Mouse (Mus musculus) heart, embryonic 15.5 days (tissue): ENCODE data around the gene Atp5l. TPM values are rescaled to one million over a fixed set of nuclear protein-coding genes. Genes with fewer than 3 reads are reported as not detected.

Experiments used
- ATAC-seq: fragments of 200-750 bp; cut with Nextera tagmentation; replicated peaks from 2 replicates; pipeline ENCODE4 v1.8.0; 2017; ENCODE audit warnings: low read depth, moderate TSS enrichment; ENCODE audit not compliant: insufficient number of reproducible peaks, insufficient read depth, low FRiP score
- H3K27ac ChIP-seq: fragments of 300-500 bp; sonication (generic); 2 replicates; pipeline ENCODE4 v1.5.1; 2015; ENCODE audit warnings: mild to moderate bottlenecking, inconsistent platforms
- H3K27me3 ChIP-seq: fragments of 300-500 bp; sonication (generic); 2 replicates; pipeline ENCODE4 v1.6.1; 2015; ENCODE audit warnings: inconsistent platforms
- H3K36me3 ChIP-seq: fragments of 300-500 bp; sonication (generic); 2 replicates; pipeline ENCODE4 v1.6.1; 2015; ENCODE audit warnings: mild to moderate bottlenecking, inconsistent platforms
- H3K4me1 ChIP-seq: fragments of 300-500 bp; sonication (generic); replicated peaks from 2 replicates; pipeline ENCODE4 v1.6.1; 2015; ENCODE audit warnings: inconsistent platforms
- H3K4me2 ChIP-seq: fragments of 300-500 bp; sonication (generic); 2 replicates; pipeline ENCODE4 v1.6.1; 2015; ENCODE audit warnings: inconsistent platforms, mild to moderate bottlenecking, moderate library complexity
- H3K4me3 ChIP-seq: fragments of 300-500 bp; sonication (generic); 2 replicates; pipeline ENCODE4 v1.5.1; 2015; ENCODE audit warnings: mild to moderate bottlenecking, inconsistent platforms
- H3K9ac ChIP-seq: fragments of 300-500 bp; sonication (generic); 2 replicates; pipeline ENCODE4 v1.6.1; 2015; ENCODE audit warnings: mild to moderate bottlenecking, inconsistent platforms
- H3K9me3 ChIP-seq: fragments of 300-500 bp; sonication (generic); replicated peaks from 2 replicates; pipeline ENCODE4 v1.6.1; 2016; ENCODE audit warnings: inconsistent platforms
- WGBS: fragments of 180-500 bp; shearing (Covaris S2); methylation state at CpG from one replicate; pipeline ENCODE4 v1.1.7; 2015; ENCODE audit warnings: mixed read lengths; 5-methylcytosine and 5-hydroxymethylcytosine counted together
- polyA plus RNA-seq: library from polyadenylated mRNA; unstranded; fragments of >200 nt; fragmentation: Nextera tagmentation; extraction: Ambion mirVana; gene quantifications from 2 replicates; pipeline ENCODE4 v1.2.1, GENCODE M21; 2015

The Atp5l gene
- polyA plus RNA-seq, 1 experiment from 2014 or later = 1,424 TPM

DNA sequence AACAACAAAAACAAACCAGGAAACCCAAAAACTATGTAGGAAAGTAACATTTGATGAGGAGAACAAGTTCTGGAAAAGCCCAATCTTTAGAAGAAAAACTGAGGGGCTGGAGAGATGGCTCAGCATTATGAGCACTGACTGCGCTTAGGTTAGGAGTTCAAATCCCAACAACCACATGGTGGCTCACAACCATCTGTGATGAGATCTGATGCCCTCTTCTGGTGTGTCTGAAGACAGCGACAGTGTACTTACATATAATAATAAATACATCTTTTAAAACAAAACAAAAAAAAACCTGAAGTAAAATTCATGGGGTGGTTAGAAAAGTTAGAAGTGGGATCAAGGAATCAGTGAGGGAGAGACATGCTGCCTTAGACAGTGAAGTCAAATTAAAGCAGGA, 1.0 kb upstream of the Atp5l start:
- H3K4me3 ChIP-seq = peak overlapping the region; percentile 77
- 63% methylated on average over 2 of the region's 2 CpGs for WGBS
- peak overlapping the region; percentile 56; the same call in 1 of the 2 replicates for H3K9ac ChIP-seq

DNA sequence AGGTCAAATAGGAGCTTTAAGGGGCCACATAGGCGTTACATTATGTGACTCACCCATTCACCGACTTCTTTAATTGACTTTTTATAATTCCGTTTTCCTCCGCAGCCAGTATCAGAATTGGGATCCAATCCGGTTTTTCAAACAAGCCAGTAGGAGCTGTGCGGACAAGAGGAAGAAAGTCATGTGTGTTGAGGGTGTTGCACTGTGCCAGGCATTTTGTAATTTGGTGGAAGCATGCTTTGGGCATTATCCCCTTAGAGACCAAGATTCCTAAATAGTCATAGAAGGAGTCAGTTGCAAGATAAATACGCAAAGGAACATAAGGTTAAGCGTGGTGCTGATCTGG, 554 bp upstream of the Atp5l start:
- no peaks in the 10 kb centered on the region for H3K27me3 ChIP-seq
- no peaks in the 10 kb centered on the region for H3K9me3 ChIP-seq
- H3K4me3 ChIP-seq = peak overlapping the region; percentile 77
- H3K4me1 ChIP-seq = peaks cover 17% of the 10 kb centered on the region
- H3K4me2 ChIP-seq = peak overlapping the region; percentile 65
- peak; percentile 76 for ATAC-seq
- H3K27ac ChIP-seq = peak overlapping the region; percentile 88
- 1% methylated on average over 8 of the region's 8 CpGs for WGBS
- peak overlapping the region; percentile 56 for H3K9ac ChIP-seq
- H3K36me3 ChIP-seq = peaks cover 10% of the 10 kb centered on the region; the same call in 1 of the 2 replicates

More for the DNA sequence above, 1.0 kb upstream of the Atp5l start:
- Histone ChIP-seq H3K9me3 (no peaks in the 10 kb centered on the region), H3K4me1 (peaks cover 17% of the 10 kb centered on the region), H3K4me2 (peak overlapping the region; percentile 65), H3K27me3 (no peaks in the 10 kb centered on the region), H3K27ac (peak overlapping the region; percentile 88), H3K36me3 (peaks cover 13% of the 10 kb centered on the region; the same call in 1 of the 2 replicates)
- no peak for ATAC-seq

DNA sequence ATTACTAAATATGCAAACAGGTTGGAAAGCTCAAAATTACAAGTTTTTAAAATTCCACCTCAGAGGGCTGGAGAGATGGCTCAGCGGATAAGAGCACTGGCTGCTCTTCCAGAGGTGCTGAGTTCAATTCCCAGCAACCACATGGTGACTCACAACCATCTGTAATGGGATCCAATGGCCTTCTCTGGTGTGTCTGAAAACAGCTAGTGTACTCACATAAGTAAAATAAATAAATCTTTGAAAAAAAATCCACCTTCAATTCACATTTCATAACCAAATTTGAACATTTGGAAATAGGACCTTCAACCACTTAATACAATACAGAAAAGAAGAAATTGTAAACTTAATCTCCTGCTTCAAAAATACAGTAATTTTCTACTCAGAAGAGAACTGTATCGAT, 936 bp downstream of the Atp5l start:
- no peak for ATAC-seq
- peak overlapping the region; percentile 65 for H3K4me2 ChIP-seq
- 24% methylated on average over 2 of the region's 2 CpGs for WGBS
- H3K27me3 ChIP-seq = no peaks in the 10 kb centered on the region
- peak overlapping the region; percentile 89 for H3K9ac ChIP-seq
- peak overlapping the region; percentile 88; the same call in 1 of the 2 replicates for H3K27ac ChIP-seq
- peaks cover 27% of the 10 kb centered on the region for H3K4me1 ChIP-seq
- H3K36me3 ChIP-seq = peaks cover 4% of the 10 kb centered on the region; the same call in 1 of the 2 replicates
- peak overlapping the region; percentile 77 for H3K4me3 ChIP-seq
- H3K9me3 ChIP-seq = no peaks in the 10 kb centered on the region

DNA sequence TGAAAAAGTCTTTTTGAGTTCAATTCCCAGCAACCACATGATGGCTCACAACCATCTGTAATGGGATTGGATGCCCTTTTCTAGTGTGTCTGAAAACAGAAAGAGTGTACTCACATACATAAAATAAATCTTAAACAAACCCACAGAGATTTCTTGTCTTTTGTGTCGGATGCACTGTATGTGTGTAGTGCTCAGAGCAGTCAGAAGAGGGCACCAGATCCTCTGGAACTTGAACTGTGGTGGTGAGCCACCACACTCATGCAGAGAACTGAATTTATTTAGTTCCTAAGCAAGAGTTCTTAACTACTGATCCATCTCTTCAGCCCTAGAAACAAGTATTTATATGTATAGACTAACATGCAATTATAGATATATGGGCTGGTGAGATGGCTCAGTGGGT, 4.3 kb downstream of the Atp5l start:
- Histone ChIP-seq H3K27ac (no peak overlapping the region), H3K9ac (no peak overlapping the region), H3K4me3 (no peak overlapping the region), H3K4me1 (peaks cover 24% of the 10 kb centered on the region), H3K36me3 (peaks cover 26% of the 10 kb centered on the region), H3K27me3 (no peaks in the 10 kb centered on the region), H3K9me3 (no peaks in the 10 kb centered on the region), H3K4me2 (no peak overlapping the region)
- no peak for ATAC-seq
- 53% methylated on average over 1 of the region's 1 CpGs for WGBS

DNA sequence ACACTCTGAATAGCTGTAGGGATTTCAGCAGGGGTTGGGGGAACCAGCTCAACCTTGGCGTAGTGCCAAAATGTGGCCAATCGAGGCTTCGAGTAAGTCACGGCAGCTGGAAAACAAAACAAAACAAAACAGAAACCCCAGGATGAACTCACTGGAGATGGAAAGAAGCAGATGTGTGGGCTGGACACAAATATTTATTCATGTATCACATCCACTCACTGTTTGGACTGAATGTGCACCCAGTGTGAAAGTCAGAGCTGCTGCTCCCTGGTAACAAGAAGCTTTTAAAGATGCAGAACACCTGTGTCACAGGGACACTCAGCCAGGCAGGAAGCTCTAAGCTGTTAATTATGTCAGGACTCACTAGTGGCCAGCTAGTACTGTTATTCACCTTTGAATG, 5.8 kb downstream of the Atp5l start:
- no peak for ATAC-seq
- H3K9me3 ChIP-seq = no peaks in the 10 kb centered on the region
- H3K4me3 ChIP-seq = no peak overlapping the region
- H3K27ac ChIP-seq = no peak overlapping the region
- H3K9ac ChIP-seq = no peak overlapping the region
- peaks cover 41% of the 10 kb centered on the region for H3K36me3 ChIP-seq
- no peak overlapping the region for H3K4me2 ChIP-seq
- 28% methylated on average over 4 of the region's 4 CpGs for WGBS
- H3K4me1 ChIP-seq = peaks cover 24% of the 10 kb centered on the region
- H3K27me3 ChIP-seq = no peaks in the 10 kb centered on the region

DNA sequence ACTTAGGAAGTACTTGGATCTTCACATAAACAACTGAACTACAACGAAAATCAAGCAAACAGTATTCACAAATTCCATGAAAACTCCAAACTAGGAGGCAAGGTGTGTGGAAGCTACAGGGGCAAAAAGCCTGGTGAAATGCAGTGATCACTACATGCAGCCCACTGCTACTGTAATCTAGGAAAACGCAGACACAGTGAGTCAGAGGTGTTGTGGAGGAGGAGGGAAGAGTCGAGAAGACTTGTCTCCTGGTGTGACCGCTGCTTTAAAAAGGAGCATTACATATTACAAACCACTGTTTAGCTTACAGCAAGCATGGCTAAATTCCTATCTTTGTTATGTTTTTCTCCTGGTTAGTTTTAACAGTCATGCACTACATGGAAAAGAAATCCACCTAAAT, 9.2 kb downstream of the Atp5l start:
- Histone ChIP-seq H3K4me3 (no peak overlapping the region), H3K4me1 (peaks cover 13% of the 10 kb centered on the region), H3K27me3 (no peaks in the 10 kb centered on the region), H3K4me2 (no peak overlapping the region), H3K27ac (no peak overlapping the region), H3K9ac (no peak overlapping the region), H3K36me3 (peaks cover 38% of the 10 kb centered on the region), H3K9me3 (no peaks in the 10 kb centered on the region)
- WGBS = 92% methylated on average over 4 of the region's 4 CpGs
- no peak for ATAC-seq

DNA sequence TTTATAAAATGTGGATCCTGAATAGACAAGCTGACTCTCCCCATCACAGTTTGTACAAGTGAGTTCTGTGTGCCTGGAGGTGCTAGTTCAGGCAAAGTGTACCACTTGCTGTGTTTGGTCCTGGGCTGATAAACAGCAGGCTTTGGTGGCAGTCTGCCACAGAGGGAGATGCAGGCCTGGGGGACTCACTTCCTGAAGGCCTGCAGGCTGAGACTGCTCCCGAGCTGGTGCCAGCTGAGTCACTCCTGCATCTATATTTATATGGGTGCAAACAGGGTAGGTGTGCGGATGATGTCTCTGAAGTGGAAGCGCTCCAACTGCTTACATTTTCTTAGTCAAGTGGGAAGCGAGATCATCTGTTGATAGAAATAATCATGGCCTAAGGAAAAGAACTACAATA, 14.9 kb downstream of the Atp5l start:
- peak overlapping the region; percentile 8; the same call in 1 of the 2 replicates for H3K4me3 ChIP-seq
- H3K4me2 ChIP-seq = peak overlapping the region; percentile 31

DNA sequence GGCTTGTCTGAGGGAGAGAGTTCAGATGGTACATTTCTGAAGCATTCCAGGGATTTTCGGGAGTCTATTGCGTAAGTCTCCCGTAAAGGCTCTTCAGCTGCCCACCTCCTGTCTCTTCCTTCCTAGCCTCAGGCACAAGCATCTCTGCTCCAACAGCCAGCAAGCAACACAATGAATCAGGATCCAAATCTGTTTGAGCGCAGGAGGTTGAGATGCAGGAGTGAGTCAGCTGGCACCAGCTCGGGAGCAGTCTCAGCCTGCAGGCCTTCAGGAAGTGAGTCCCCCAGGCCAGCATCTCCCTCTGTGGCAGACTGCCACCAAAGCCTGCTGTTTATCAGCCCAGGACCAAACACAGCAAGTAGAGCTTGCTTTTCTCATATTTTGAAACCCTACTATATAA, 15.6 kb downstream of the Atp5l start:
- peaks cover 24% of the 10 kb centered on the region for H3K4me1 ChIP-seq
- no peaks in the 10 kb centered on the region for H3K27me3 ChIP-seq
- WGBS = 36% methylated on average over 5 of the region's 5 CpGs
- H3K27ac ChIP-seq = peak overlapping the region; percentile 63
- H3K4me2 ChIP-seq = no peak overlapping the region
- no peak overlapping the region for H3K4me3 ChIP-seq
- ATAC-seq = peak; percentile 69
- H3K36me3 ChIP-seq = peaks cover 5% of the 10 kb centered on the region
- no peaks in the 10 kb centered on the region for H3K9me3 ChIP-seq
- peak overlapping the region; percentile 26; the same call in 1 of the 2 replicates for H3K9ac ChIP-seq

More for the DNA sequence above, 14.9 kb downstream of the Atp5l start:
- 30% methylated on average over 4 of the region's 4 CpGs for WGBS
- Histone ChIP-seq H3K9ac (no peak overlapping the region), H3K27ac (peak overlapping the region; percentile 63), H3K9me3 (no peaks in the 10 kb centered on the region), H3K27me3 (no peaks in the 10 kb centered on the region), H3K36me3 (peaks cover 11% of the 10 kb centered on the region), H3K4me1 (peaks cover 24% of the 10 kb centered on the region)
- ATAC-seq = peak; percentile 91; the same call in 1 of the 2 replicates

DNA sequence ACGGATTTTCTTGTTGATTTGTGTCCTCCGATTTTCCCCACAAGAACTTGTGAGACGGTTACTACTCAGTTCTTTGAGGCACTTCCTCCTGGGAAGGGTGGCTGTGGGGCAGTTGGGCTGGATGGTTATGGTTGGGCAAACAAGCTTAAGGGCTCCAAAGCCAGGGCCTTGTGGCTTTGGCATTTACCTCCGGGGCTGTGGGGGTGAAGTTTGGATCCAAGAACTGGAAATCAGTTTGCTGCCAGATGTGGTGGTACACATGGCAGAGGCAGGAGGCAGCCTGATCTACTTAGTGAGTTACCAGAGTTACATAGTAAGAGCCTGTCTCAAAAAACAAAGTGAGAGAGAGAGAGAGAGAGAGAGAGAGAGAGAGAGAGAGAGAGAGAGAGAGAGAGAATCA, 16.7 kb downstream of the Atp5l start:
- Histone ChIP-seq H3K27ac (no peak overlapping the region), H3K9ac (no peak overlapping the region), H3K27me3 (no peaks in the 10 kb centered on the region), H3K9me3 (no peaks in the 10 kb centered on the region), H3K4me1 (peaks cover 24% of the 10 kb centered on the region), H3K4me3 (no peak overlapping the region), H3K36me3 (no peaks in the 10 kb centered on the region), H3K4me2 (no peak overlapping the region)
- ATAC-seq = no peak
- 79% methylated on average over 4 of the region's 4 CpGs for WGBS

DNA sequence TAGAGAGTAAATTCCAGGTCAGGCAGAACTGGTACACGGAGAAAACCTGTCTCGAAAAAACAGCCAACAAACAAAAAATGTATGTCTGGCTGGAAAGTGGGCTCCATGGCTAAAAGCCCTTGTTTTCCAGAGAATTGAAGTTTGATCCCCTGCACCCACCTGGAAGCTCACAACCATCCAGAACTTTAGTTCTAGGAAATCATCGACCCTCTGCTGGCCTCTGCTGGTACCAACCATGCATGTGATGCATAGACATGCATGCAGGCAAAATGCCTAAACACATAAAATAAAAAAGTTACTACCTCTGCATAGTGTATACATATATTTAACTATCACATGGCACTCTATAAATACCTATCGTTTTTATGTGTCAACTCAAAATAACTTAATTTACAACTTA, 20.1 kb downstream of the Atp5l start:
- H3K9me3 ChIP-seq = no peaks in the 10 kb centered on the region
- ATAC-seq = no peak
- no peak overlapping the region for H3K27ac ChIP-seq
- H3K4me3 ChIP-seq = no peak overlapping the region
- no peaks in the 10 kb centered on the region for H3K27me3 ChIP-seq
- H3K4me2 ChIP-seq = no peak overlapping the region
- WGBS = 62% methylated on average over 4 of the region's 4 CpGs
- H3K36me3 ChIP-seq = no peaks in the 10 kb centered on the region
- H3K9ac ChIP-seq = no peak overlapping the region
- H3K4me1 ChIP-seq = peaks cover 13% of the 10 kb centered on the region

DNA sequence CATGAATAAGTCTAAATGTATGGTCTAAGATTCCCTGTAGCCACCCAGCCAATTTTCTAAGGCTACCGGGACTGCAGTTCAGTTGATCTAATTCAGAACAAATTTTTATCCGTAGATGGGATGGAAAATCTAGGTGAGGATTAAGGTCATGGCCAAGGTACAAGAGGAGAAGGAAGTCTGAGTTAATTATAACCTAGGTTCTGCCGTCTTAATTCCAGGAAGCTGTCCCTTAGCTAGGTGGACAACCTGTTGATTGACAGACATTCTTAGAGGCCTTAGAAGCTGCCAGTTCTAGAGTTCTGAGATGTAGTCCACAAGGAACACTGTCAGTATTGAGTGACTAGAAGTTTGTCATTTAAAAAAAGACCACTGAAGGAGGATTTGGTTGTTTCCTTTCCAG, 20.8 kb downstream of the Atp5l start:
- 55% methylated on average over 3 of the region's 3 CpGs for WGBS

DNA sequence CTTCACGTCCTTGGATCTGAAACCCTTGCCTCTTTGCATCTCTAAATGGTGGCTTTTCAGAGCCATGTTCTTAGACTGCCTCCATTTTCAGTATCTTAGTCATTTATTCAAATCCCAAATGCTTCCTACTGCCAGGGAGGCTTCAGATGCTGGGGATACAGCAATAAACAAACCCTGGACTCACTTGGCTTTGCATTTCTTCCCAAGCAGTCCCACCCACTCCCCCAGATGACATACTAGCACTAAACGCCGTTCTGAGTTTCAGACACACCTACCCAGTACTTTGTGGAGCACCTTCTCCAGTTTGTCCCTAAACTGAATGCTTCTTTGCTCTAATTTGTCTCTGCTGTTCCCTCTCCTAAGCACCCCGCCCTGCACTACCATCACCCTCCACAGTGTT, 23.5 kb downstream of the Atp5l start:
- Histone ChIP-seq H3K36me3 (no peaks in the 10 kb centered on the region), H3K27me3 (no peaks in the 10 kb centered on the region), H3K27ac (no peak overlapping the region), H3K4me1 (no peaks in the 10 kb centered on the region), H3K9me3 (no peaks in the 10 kb centered on the region), H3K4me2 (no peak overlapping the region), H3K4me3 (no peak overlapping the region), H3K9ac (no peak overlapping the region)
- no peak for ATAC-seq
- WGBS = 69% methylated on average over 4 of the region's 4 CpGs

More for the DNA sequence above, 20.8 kb downstream of the Atp5l start:
- no peak overlapping the region for H3K4me3 ChIP-seq
- no peaks in the 10 kb centered on the region for H3K36me3 ChIP-seq
- H3K9ac ChIP-seq = no peak overlapping the region
- H3K4me1 ChIP-seq = peaks cover 6% of the 10 kb centered on the region
- no peak for ATAC-seq
- H3K27me3 ChIP-seq = no peaks in the 10 kb centered on the region
- no peak overlapping the region for H3K27ac ChIP-seq
- H3K4me2 ChIP-seq = no peak overlapping the region
- H3K9me3 ChIP-seq = no peaks in the 10 kb centered on the region
